Mouse (Mus musculus): ENCODE results near the gene Dpysl4. TPM values are rescaled to one million over a fixed set of nuclear protein-coding genes. Genes with fewer than 3 reads are reported as not detected.

Dpysl4 gene
- polyA plus RNA-seq, 2 experiments: 21.6 to 26.4 TPM

GRCm38 (mm10) chr7:139149373-139149772 lies 63.6 kb downstream of the Dpysl4 start:
- Histone ChIP-seq H3K4me3 (replicated peaks; ENCODE audit: low read length) (no peak overlapping the region), H3K9me3 (ENCODE audit: control insufficient read depth, low read length) (no peaks in the 10 kb centered on the region), H3K4me2 (replicated peaks; ENCODE audit: low read depth, low read length, severe bottlenecking) (no peak overlapping the region), H3K36me3 (ENCODE audit: control insufficient read depth, insufficient read depth, low read length) (no peaks in the 10 kb centered on the region), H3K9ac (ENCODE audit: low read depth, low read length, severe bottlenecking) (no peak overlapping the region), H3K4me1 (ENCODE audit: control insufficient read depth, insufficient read depth, low read length) (0 out of 2 replicates have a peak, but pooled peaks cover 3% of the 10 kb centered on the region), H3K27me3 (ENCODE audit: control insufficient read depth, insufficient read depth, low read length) (no peaks in the 10 kb centered on the region), H3K27ac (replicated peaks; ENCODE audit: low read depth, low read length) (no peak overlapping the region)
- WGBS: 33% methylated on average over 6 of the region's 7 CpGs
- DNase-seq (ENCODE audit: low spot score) (no peak), ATAC-seq (ENCODE audit: low FRiP score, low read depth) (no peak)
- no peak for TF ChIP-seq POLR2A (IDR thresholded peaks at IDR 0.05; ENCODE audit: borderline replicate concordance, extremely low read depth, insufficient read depth, insufficient read length)

- DNase-seq (ENCODE audit: low spot score) (peak; percentile 15), ATAC-seq (ENCODE audit: low FRiP score, low read depth) (0 out of 2 replicates have a peak, but pooled peaks have one; percentile 62)
- Histone ChIP-seq H3K36me3 (ENCODE audit: control insufficient read depth, insufficient read depth, low read length) (no peaks in the 10 kb centered on the region), H3K27me3 (ENCODE audit: control insufficient read depth, insufficient read depth, low read length) (no peaks in the 10 kb centered on the region), H3K9ac (ENCODE audit: low read depth, low read length, severe bottlenecking) (no peak overlapping the region), H3K9me3 (ENCODE audit: control insufficient read depth, low read length) (no peaks in the 10 kb centered on the region), H3K4me2 (replicated peaks; ENCODE audit: low read depth, low read length, severe bottlenecking) (no peak overlapping the region), H3K27ac (replicated peaks; ENCODE audit: low read depth, low read length) (no peak overlapping the region), H3K4me3 (replicated peaks; ENCODE audit: low read length) (no peak overlapping the region), H3K4me1 (ENCODE audit: control insufficient read depth, insufficient read depth, low read length) (0 out of 2 replicates have a peak, but pooled peaks cover 3% of the 10 kb centered on the region)
- TF ChIP-seq POLR2A (IDR thresholded peaks at IDR 0.05; ENCODE audit: borderline replicate concordance, extremely low read depth, insufficient read depth, insufficient read length): no peak
- whole genome bisulfite sequencing: 34% methylated on average over 10 of the region's 10 CpGs
These were observed 65.3 kb downstream of the Dpysl4 start for GRCm38 (mm10) chr7:139151116-139151515.

Other genes starting within 250 kb of the Dpysl4 start
- 43.8 and 48.7 TPM in 2 replicates for gene Ppp2r2d, start 239.9 kb upstream of the Dpysl4 start, polyA plus RNA-seq (2012; rRNA removed)
- gene Ppp2r2d, start 239.9 kb upstream of the Dpysl4 start, polyA plus RNA-seq (2014; fragmentation: Nextera tagmentation; extraction: Ambion mirVana): 40.9 and 44.8 TPM in 2 replicates
- gene Mapk1ip1, start 239.7 kb upstream of the Dpysl4 start, polyA plus RNA-seq (2012; rRNA removed): 39.4 and 57.2 TPM in 2 replicates
- 11.4 and 14.3 TPM in 2 replicates for gene Mapk1ip1, start 239.7 kb upstream of the Dpysl4 start, polyA plus RNA-seq (2014; fragmentation: Nextera tagmentation; extraction: Ambion mirVana)
- 51.5 and 64.5 TPM in 2 replicates for gene Bnip3, start 176.5 kb upstream of the Dpysl4 start, polyA plus RNA-seq (2012; rRNA removed)
- gene Bnip3, start 176.5 kb upstream of the Dpysl4 start, polyA plus RNA-seq (2014; fragmentation: Nextera tagmentation; extraction: Ambion mirVana): 92.1 and 96.0 TPM in 2 replicates
- gene Jakmip3, start 145.3 kb upstream of the Dpysl4 start, polyA plus RNA-seq (2012; rRNA removed): 1.4 TPM in 2 replicates
- 0.37 and 0.48 TPM in 2 replicates for gene Jakmip3, start 145.3 kb upstream of the Dpysl4 start, polyA plus RNA-seq (2014; fragmentation: Nextera tagmentation; extraction: Ambion mirVana)
- 3.9 and 6.1 TPM in 2 replicates for gene Lrrc27, start 127.0 kb downstream of the Dpysl4 start, polyA plus RNA-seq (2012; rRNA removed)
- 3.2 and 4.2 TPM in 2 replicates for gene Lrrc27, start 127.0 kb downstream of the Dpysl4 start, polyA plus RNA-seq (2014; fragmentation: Nextera tagmentation; extraction: Ambion mirVana)
- gene Stk32c, start 127.3 kb downstream of the Dpysl4 start, polyA plus RNA-seq (2012; rRNA removed): 3.2 and 4.1 TPM in 2 replicates
- gene Stk32c, start 127.3 kb downstream of the Dpysl4 start, polyA plus RNA-seq (2014; fragmentation: Nextera tagmentation; extraction: Ambion mirVana): 0.14 and 0.32 TPM in 2 replicates
- 9.5 and 10.6 TPM in 2 replicates for gene Pwwp2b, start 162.5 kb downstream of the Dpysl4 start, polyA plus RNA-seq (2012; rRNA removed)
- 13.1 and 14.1 TPM in 2 replicates for gene Pwwp2b, start 162.5 kb downstream of the Dpysl4 start, polyA plus RNA-seq (2014; fragmentation: Nextera tagmentation; extraction: Ambion mirVana)

All from limb, embryonic 14.5 days (tissue).